Mouse (Mus musculus): ENCODE results near the gene Odf4. TPM values are rescaled to one million over a fixed set of nuclear protein-coding genes. Genes with fewer than 3 reads are reported as not detected.
A peak's percentile ranks its signal among the peaks of the same experiment; 100 is the strongest.
"Not testable (repeated sequence)": the region's sequence is repeated elsewhere in the genome, so short reads cannot be mapped to it uniquely, and the experiment has no call there.

The Odf4 gene
- polyA plus RNA-seq (2015; fragmentation: Nextera tagmentation; extraction: Ambion mirVana) = not detected in 2 replicates

DNA sequence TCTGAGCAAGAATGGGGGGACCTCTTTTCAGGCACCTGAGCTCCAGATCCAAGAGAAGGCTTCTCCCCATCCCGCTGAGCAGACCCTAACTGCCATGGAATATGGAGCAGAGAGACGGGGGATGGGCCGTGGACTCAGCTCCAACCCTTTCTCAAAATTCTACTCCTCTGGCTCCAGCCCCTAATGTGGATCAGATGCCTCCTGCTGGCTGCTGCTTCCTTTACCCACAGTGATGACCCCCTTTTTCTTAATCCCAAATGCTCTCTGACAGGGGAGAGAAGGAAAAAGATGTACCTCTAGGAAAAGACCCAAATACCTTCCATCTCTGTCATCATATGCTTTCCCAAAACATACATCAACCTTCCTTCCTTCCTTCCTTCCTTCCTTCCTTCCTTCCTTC is at the start of gene Odf4:
Gene Odf4, minus strand, starts transcription at position 101 of the 400 bp plus-strand sequence.
- Histone ChIP-seq H3K36me3 (no peaks in the 10 kb centered on the region), H3K27me3 (no peaks in the 10 kb centered on the region), H3K27ac (no peak within 1 kb of the TSS), H3K9me3 (no peaks in the 10 kb centered on the region), H3K4me1 (no peaks in the 10 kb centered on the region), H3K4me2 (replicated peaks) (no peak within 1 kb of the TSS), H3K9ac (no peak within 1 kb of the TSS), H3K4me3 (no peak within 1 kb of the TSS)
- 78% methylated on average over 3 of the region's 3 CpGs for WGBS
- no peak for ATAC-seq (ENCODE audit: low FRiP score, low read depth)

DNA sequence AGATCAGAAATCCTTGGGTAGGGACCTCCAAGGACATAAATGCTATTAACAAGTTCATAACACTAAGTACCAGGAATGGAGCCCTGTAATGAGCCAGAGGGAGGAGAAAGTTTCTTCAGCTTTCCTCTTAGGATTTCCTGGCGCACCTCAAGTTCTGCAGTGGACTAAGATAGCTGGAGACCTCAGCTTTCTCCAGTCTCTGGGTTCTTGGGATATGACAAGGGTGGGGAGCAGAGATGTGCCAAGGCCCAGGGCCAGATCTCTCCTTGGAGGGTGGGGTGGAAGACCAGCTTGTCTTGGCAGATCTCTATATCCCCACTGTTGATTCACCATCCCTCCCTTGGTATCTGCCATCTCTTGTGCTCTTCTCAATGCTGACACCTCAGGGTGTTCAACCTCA is 48.7 kb upstream of the Odf4 start:
- Histone ChIP-seq H3K4me2 (replicated peaks) (no peak overlapping the region), H3K4me1 (peaks cover 10% of the 10 kb centered on the region), H3K36me3 (no peaks in the 10 kb centered on the region; the same call in 1 of the 2 replicates), H3K27ac (no peak overlapping the region), H3K9ac (no peak overlapping the region), H3K4me3 (no peak overlapping the region), H3K27me3 (no peaks in the 10 kb centered on the region), H3K9me3 (no peaks in the 10 kb centered on the region)
- ATAC-seq (ENCODE audit: low FRiP score, low read depth) = no peak
- 88% methylated on average over 1 of the region's 1 CpGs for WGBS

GRCm38 (mm10) chr11:68975085-68975484 is 48.2 kb upstream of the Odf4 start, which contains the start of gene Rangrf:
TSS of gene Rangrf (minus strand) at chr11:68975185.
- no peaks in the 10 kb centered on the region; the same call in 1 of the 2 replicates for H3K36me3 ChIP-seq
- peak within 1 kb of the TSS; percentile 49 for H3K4me3 ChIP-seq
- H3K9me3 ChIP-seq = no peaks in the 10 kb centered on the region
- no peak for ATAC-seq (ENCODE audit: low FRiP score, low read depth)
- H3K4me2 ChIP-seq (replicated peaks) = peak within 1 kb of the TSS; percentile 70
- 78% methylated on average over 7 of the region's 7 CpGs for WGBS
- peak within 1 kb of the TSS; percentile 19; the same call in 1 of the 2 replicates for H3K9ac ChIP-seq
- no peaks in the 10 kb centered on the region for H3K27me3 ChIP-seq
- H3K27ac ChIP-seq = no peak within 1 kb of the TSS
- peaks cover 10% of the 10 kb centered on the region for H3K4me1 ChIP-seq

GRCm38 (mm10) chr11:68974059-68974450 is 47.2 kb upstream of the Odf4 start:
- ATAC-seq (ENCODE audit: low FRiP score, low read depth) = no peak
- Histone ChIP-seq H3K36me3 (no peaks in the 10 kb centered on the region; the same call in 1 of the 2 replicates), H3K27ac (no peak overlapping the region), H3K4me1 (peaks cover 10% of the 10 kb centered on the region), H3K27me3 (no peaks in the 10 kb centered on the region), H3K9me3 (no peaks in the 10 kb centered on the region), H3K4me3 (peak overlapping the region; percentile 49), H3K9ac (peak overlapping the region; percentile 19), H3K4me2 (replicated peaks) (peak overlapping the region; percentile 70)
- 30% methylated on average over 6 of the region's 6 CpGs for WGBS

DNA sequence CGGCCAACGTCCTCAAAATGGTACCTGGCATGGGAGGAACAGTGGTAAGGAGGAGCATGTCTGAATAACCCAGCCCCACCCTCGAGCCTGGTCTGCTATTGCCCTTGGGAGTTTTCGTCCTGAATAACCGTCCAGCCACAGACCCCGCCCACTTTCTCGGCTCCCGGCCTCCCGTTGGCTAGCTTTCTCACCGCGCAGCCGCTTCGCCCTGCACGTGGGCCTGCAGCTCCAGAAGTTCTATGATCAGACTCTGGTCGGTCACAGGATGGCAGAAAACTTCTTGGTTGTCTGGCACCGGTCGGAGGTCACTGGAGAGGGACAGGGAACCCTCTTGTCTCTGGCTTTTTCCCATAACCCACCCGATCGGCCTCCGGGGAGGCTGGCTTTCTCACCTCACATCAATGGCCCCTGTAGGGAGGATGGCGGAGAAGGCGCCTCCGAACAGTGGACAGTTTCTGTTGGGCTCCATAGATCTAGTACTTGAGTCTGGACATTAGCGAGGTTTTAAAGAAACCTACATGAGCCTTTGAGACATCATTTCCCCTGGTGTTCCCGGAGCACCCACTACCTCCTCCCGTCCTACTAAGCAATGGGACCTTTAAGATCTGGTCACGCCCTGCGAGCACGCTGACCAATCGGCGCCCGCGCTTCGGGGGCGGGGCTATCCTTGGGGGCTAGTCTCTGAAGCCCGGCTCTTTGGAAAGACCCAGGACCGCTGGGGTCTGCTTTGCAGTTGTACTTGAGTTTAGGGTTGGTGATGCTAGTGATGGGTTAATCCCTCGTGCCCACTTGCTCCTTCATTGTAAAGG is 46.6 kb upstream of the Odf4 start:
- not testable (repeated sequence) for H3K27me3 ChIP-seq, H3K27ac ChIP-seq, H3K36me3 ChIP-seq, H3K9me3 ChIP-seq
- Histone ChIP-seq H3K4me3 (peak overlapping the region; percentile 49), H3K4me2 (replicated peaks) (peak overlapping the region; percentile 70), H3K9ac (peak overlapping the region; percentile 60), H3K4me1 (peaks cover 14% of the 10 kb centered on the region)
- WGBS = under 1% methylated on average over 38 of the region's 38 CpGs
- peak; percentile 94 for ATAC-seq (ENCODE audit: low FRiP score, low read depth)

DNA sequence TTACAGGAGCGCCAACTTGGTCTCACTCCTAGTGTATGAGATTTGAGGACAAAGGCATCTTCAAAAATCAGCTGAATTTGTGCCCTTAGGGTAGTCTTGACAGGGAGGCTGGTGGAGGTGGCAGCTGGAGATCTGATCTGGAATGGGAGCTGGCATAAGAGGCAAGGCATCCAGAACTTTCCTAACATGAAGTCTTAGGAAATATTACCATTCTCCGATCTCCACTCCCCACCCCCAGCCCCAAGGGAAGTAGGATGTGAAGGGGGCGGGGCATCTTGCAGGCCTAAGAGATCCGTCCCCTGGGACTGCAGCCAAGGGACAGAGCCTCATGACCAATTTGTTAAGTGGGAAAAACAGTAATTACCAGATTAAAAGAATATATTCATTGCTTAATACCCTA is 43.4 kb upstream of the Odf4 start:
- no peaks in the 10 kb centered on the region; the same call in 1 of the 2 replicates for H3K36me3 ChIP-seq
- no peak overlapping the region for H3K27ac ChIP-seq
- H3K4me1 ChIP-seq = peaks cover 23% of the 10 kb centered on the region
- no peak overlapping the region for H3K4me3 ChIP-seq
- 80% methylated on average over 4 of the region's 4 CpGs for WGBS
- H3K9me3 ChIP-seq = no peaks in the 10 kb centered on the region
- no peak for ATAC-seq (ENCODE audit: low FRiP score, low read depth)
- no peaks in the 10 kb centered on the region for H3K27me3 ChIP-seq
- H3K9ac ChIP-seq = no peak overlapping the region
- H3K4me2 ChIP-seq (replicated peaks) = no peak overlapping the region

- Histone ChIP-seq H3K36me3 (no peaks in the 10 kb centered on the region; the same call in 1 of the 2 replicates), H3K4me1 (peaks cover 18% of the 10 kb centered on the region), H3K4me2 (replicated peaks) (peak overlapping the region; percentile 96), H3K9ac (peak overlapping the region; percentile 73), H3K27me3 (no peaks in the 10 kb centered on the region), H3K9me3 (no peaks in the 10 kb centered on the region), H3K4me3 (0 out of 2 replicates have a peak overlapping the region, but pooled peaks have one; percentile 61), H3K27ac (no peak overlapping the region)
- no peak for ATAC-seq (ENCODE audit: low FRiP score, low read depth)
- WGBS = 82% methylated on average over 11 of the region's 11 CpGs
Measured at GRCm38 (mm10) chr11:68968752-68969151, 41.9 kb upstream of the Odf4 start.

DNA sequence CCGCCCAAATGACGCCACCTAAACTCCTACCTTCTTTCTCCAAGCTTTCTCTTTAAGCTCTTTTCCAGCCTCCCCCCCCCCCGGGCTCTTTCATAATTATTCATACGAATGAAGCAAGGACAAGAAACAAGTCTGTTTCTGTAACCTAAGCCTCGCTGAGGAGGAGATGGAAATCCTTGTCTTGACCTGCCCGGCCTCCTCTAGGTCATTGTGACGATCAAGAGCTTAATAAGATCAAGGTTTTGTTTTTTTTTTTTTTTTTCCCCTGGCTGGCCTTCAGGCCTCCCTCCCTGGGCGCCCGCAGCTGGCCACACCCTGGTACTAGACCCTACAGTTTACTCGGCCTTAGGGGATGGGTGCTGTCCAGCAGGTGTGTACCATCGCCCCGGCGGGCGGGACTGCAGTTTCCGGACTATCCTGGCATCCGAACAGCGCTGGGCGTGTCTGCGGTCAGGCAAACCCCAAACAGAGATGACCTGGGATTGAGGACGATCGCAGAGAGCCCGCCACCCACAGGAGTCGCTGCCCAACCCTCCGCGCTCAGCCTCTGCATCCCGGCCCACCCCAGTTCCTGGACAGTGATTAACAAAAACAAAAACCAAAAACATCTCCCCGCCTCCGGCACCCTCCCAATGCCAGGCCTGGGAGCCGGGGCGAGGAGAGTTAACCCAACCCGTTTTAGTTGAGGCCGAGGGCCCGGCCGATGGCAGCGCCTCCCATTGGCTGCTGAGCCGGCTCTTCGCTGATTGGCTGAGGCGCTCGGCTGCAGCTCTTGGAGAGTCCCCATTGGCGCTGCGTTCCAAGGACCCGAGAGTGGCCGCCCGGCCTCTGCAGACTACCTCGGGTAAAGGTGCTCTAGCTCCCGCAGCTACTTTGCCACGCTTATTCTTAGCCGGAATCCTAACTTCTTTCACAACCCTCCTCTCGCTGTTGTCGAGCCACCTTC is 40.7 kb upstream of the Odf4 start, which contains the start of gene Slc25a35:
Gene Slc25a35, plus strand, starts transcription at position 795 of the 946 bp plus-strand sequence.
- H3K4me1 ChIP-seq = peaks cover 13% of the 10 kb centered on the region
- peak; percentile 96 for ATAC-seq (ENCODE audit: low FRiP score, low read depth)
- WGBS = under 1% methylated on average over 50 of the region's 50 CpGs
- peak within 1 kb of the TSS; percentile 61 for H3K4me3 ChIP-seq
- H3K27me3 ChIP-seq = no peaks in the 10 kb centered on the region
- H3K9me3 ChIP-seq = no peaks in the 10 kb centered on the region
- no peaks in the 10 kb centered on the region; the same call in 1 of the 2 replicates for H3K36me3 ChIP-seq
- H3K9ac ChIP-seq = peak within 1 kb of the TSS; percentile 73
- H3K27ac ChIP-seq = no peak within 1 kb of the TSS
- peak within 1 kb of the TSS; percentile 96 for H3K4me2 ChIP-seq (replicated peaks)

- ATAC-seq (ENCODE audit: low FRiP score, low read depth) = no peak
- Histone ChIP-seq H3K9ac (no peak overlapping the region), H3K4me3 (no peak overlapping the region; the same call in 1 of the 2 replicates), H3K27me3 (no peaks in the 10 kb centered on the region), H3K27ac (no peak overlapping the region), H3K9me3 (no peaks in the 10 kb centered on the region), H3K4me1 (peaks cover 16% of the 10 kb centered on the region), H3K4me2 (replicated peaks) (no peak overlapping the region), H3K36me3 (no peaks in the 10 kb centered on the region; the same call in 1 of the 2 replicates)
- WGBS = 37% methylated on average over 1 of the region's 1 CpGs
Measured at GRCm38 (mm10) chr11:68966554-68966953, 39.7 kb upstream of the Odf4 start.

DNA sequence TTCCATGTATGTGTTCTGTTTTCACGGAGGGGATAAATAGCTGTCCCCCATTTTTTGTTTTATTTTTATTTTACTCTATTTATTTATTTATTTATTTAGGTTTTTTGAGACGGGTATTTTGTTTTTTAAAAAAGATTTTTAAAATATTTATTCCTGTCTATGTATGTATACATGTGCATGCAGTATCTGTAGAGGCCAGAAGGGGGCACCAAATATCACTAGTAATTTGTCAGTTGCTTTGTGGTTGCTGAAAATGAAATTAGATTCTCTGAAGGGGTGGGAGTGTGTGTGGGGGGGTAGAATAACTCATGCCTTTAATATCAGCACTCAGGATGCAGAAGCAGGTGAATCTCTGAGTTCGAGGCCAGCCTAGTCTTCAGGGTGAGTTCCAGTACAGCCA is 39.0 kb upstream of the Odf4 start:
- no peak overlapping the region for H3K9ac ChIP-seq
- no peak overlapping the region for H3K4me3 ChIP-seq
- no peaks in the 10 kb centered on the region for H3K27me3 ChIP-seq
- H3K27ac ChIP-seq = no peak overlapping the region
- ATAC-seq (ENCODE audit: low FRiP score, low read depth) = no peak
- H3K4me1 ChIP-seq = peaks cover 16% of the 10 kb centered on the region
- H3K4me2 ChIP-seq (replicated peaks) = no peak overlapping the region
- 32% methylated on average over 3 of the region's 3 CpGs for WGBS
- no peaks in the 10 kb centered on the region for H3K9me3 ChIP-seq
- no peaks in the 10 kb centered on the region; the same call in 1 of the 2 replicates for H3K36me3 ChIP-seq

GRCm38 (mm10) chr11:68965050-68965449 is 38.2 kb upstream of the Odf4 start:
- no peaks in the 10 kb centered on the region for H3K9me3 ChIP-seq
- no peaks in the 10 kb centered on the region for H3K27me3 ChIP-seq
- no peak overlapping the region for H3K4me3 ChIP-seq
- H3K4me1 ChIP-seq = peaks cover 16% of the 10 kb centered on the region
- H3K36me3 ChIP-seq = no peaks in the 10 kb centered on the region
- no peak overlapping the region for H3K27ac ChIP-seq
- H3K9ac ChIP-seq = no peak overlapping the region
- no peak for ATAC-seq (ENCODE audit: low FRiP score, low read depth)
- no peak overlapping the region for H3K4me2 ChIP-seq (replicated peaks)

DNA sequence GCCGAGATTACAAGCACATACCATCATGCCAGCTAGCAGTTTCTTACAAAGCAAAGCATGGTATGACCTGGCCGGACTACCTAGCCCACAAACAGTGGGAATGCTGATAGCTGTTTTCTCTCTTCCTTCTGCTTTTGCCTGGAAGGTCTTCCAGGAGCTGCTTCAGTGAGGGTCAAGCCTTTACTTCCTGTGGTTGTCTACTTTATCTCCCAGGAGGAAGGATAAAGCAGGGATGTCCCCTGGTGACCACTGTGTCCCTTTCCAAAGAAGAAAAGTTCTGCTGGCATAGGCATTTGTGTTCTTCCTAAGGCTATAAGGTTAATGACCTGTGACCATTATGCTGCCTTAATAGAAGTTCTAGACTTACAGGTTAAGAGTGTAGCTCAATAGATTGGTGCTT is 36.5 kb upstream of the Odf4 start:
- Histone ChIP-seq H3K4me1 (peaks cover 12% of the 10 kb centered on the region), H3K4me3 (no peak overlapping the region), H3K36me3 (no peaks in the 10 kb centered on the region), H3K9ac (no peak overlapping the region), H3K27me3 (no peaks in the 10 kb centered on the region), H3K27ac (no peak overlapping the region), H3K4me2 (replicated peaks) (no peak overlapping the region), H3K9me3 (no peaks in the 10 kb centered on the region)
- ATAC-seq (ENCODE audit: low FRiP score, low read depth) = no peak
- WGBS = 79% methylated on average over 2 of the region's 2 CpGs
